Mouse (Mus musculus) myocyte (in vitro differentiated cells): ENCODE results near the gene Ppp1r16b.

ENCODE experiments used
- CEBPB ChIP-seq: IDR thresholded peaks from 2 replicates; pipeline ENCODE4 v1.6.1; 2011; ENCODE audit warnings: mild to moderate bottlenecking, moderate library complexity; ENCODE audit not compliant: poor library complexity, insufficient read depth, severe bottlenecking
- E2F4 ChIP-seq: IDR thresholded peaks from one replicate; pipeline ENCODE4 v1.6.1; 2011; ENCODE audit warnings: mild to moderate bottlenecking, control low read depth, moderate library complexity; ENCODE audit not compliant: insufficient read depth
- MAX ChIP-seq: IDR thresholded peaks from one replicate; pipeline ENCODE4 v1.6.1; 2011; ENCODE audit warnings: low read depth, mild to moderate bottlenecking, control low read depth
- POLR2A ChIP-seq: IDR thresholded peaks from one replicate; pipeline ENCODE4 v1.6.1; 2011; ENCODE audit warnings: low read depth, mild to moderate bottlenecking, control low read depth, moderate library complexity; ENCODE audit not compliant: insufficient read length
- POLR2AphosphoS2 ChIP-seq: IDR thresholded peaks from one replicate; pipeline ENCODE4 v1.6.1; 2011; ENCODE audit warnings: low read depth, control low read depth; ENCODE audit not compliant: insufficient read length
- TCF12 ChIP-seq: IDR thresholded peaks from one replicate; pipeline ENCODE4 v1.6.1; 2011; ENCODE audit warnings: mild to moderate bottlenecking, control low read depth; ENCODE audit not compliant: poor library complexity, insufficient read depth, severe bottlenecking
- USF1 ChIP-seq: IDR thresholded peaks from one replicate; pipeline ENCODE4 v1.6.1; 2011; ENCODE audit warnings: low read depth, mild to moderate bottlenecking, control low read depth, moderate library complexity

DNA sequence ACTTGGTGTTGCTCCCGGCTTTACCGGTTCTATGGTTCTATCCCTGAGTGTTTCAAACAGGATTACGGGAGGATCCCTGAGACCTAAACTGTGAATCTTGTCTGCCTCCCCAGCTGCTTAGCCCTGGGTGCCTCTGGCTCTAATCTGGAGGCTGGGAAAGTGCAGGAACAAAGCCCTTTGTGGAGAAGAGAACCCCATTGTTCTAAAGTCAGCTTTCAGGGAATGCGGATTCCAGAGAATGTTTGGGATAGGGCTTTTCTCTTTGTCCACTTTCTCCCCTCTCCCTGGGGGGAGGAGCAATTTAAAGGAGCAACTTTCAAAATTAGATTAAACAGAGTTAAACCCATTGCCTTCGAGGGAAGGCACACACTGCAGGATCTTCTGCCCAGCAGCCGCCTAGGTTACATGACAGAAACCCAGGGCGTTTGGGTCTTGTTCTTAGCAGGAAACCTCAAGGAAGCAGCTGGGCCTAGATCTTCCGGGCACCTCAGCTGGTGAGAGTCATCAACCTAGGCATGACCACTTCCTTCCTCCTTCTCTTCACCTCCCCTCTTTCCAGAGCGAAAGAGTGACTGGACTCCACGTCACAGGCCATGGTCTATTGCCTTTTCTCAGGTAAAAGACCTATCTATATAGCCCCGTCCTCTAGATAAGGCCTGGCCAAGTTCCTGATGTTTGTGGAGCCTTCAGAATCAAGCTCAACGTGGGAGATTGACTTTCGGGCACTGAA lies 1.0 kb downstream of the Ppp1r16b start:
- TF ChIP-seq USF1 (no peak), POLR2A (no peak), TCF12 (no peak), E2F4 (no peak), POLR2AphosphoS2 (no peak), CEBPB (no peak), MAX (no peak)
